Mouse (Mus musculus): Measurements from ENCODE around the gene Ddx19a.
"Not testable (repeated sequence)": the region's sequence is repeated elsewhere in the genome, so short reads cannot be mapped to it uniquely, and the experiment has no call there.

Ddx19a gene

DNA sequence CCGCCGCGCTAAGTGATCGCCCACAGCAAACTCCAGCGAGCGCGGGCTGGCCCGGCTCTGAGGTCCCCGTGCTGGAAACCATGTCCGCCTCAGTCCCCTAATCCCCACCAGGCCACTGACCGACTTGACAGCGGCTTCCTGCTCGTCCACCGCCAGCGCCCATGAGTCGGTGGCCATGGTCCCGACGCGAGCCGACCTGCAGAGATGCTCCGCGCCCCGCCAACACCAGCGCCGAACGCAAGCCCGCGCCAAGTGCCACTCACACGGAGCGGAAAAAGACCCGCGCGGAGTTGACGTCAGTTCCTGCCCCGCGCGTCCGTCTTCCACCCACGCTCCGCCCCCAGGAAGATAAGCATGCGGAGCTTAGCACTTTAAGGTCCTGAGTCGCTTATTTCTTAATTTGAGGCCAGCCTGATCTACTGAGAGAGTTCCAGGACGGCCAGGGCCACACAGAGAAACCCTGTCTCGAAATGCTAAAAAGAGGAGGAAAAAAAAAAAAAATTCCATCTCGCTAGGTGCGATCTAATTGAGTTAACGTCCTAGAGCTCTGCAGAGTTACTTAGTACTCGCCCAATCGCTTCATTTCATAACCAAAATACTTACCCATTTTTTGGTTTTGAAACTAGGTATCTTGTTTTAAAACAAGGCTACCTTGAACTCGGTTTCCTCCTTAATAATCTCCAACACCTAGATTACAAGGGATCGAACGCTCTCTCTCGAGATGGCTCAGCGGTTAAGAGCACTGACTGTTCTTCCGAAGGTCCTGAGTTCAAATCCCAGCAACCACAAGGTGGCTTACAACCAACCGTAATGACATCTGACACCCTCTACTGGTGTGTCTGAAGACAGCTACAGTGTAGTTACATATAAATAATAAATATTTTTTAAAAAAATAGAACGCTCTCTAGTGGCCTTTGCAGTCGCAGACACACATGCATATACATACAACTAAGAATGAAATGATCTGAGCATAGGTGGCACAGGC is at the start of gene Ddx19a:
Ddx19a (minus strand) TSS at position 254 of the 985 bp plus-strand sequence.
- peak; percentile 92 for DNase-seq

GRCm38 (mm10) chr8:111044003-111044734 is 46.6 kb upstream of the Ddx19a start:
- peak; percentile 39 for DNase-seq

DNA sequence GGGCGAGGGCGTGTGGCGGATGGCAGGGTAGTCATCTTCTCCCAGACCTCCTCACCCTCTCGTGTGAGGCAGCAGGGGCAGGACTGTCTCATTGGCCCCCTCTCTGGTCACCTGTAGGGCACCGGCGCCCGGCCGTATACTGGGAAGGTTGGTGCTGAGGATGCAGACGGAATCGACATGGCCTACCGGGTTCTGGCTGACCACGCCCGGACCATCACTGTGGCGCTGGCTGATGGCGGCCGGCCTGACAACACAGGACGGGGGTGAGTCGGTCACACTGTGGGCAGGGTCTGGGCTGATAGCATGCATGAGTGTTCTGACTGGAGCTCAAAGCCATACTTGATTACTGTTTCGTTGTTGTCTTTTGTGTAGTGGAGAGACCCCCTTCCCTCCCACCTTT is 44.9 kb upstream of the Ddx19a start:
- no peak for DNase-seq

- no peak for DNase-seq
These were observed 39.0 kb upstream of the Ddx19a start for GRCm38 (mm10) chr8:111036591-111036990.

GRCm38 (mm10) chr8:111034276-111034675 is 36.7 kb upstream of the Ddx19a start:
- peak; percentile 66 for DNase-seq

DNA sequence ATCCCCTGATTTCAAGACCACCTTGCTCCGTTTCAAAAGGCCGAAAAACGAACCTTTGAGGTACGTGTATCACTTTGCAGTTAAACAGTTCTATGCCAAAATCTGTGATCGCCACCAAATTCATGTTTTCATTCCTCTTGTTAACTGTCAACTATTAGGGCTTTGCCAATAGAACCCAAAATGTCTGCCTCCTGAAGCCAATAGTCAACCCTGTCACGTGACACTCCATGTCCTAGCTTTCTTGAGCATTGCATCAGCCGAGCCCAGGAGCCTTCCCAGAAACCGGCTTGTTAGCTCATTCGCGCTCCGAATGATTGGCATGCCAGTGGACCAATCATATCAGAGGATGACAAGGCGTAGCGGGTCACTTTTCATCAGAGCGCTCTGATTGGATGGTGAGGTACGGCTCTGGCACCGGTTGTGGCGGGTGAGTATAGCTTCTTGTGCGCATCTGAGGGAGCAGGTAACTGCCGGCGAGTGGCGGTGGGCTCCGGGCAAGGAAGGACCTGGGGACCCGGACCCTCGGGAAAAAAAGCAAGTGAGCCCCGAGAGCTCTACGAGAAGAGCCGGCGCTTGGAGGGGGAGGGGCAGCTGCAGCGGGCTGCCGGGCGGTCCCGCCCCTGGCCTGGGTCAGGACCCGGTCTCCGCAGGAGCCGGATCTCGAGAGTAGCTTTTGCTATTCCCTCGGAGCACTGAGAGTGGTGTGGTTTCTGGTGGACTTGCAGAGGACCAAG is 36.0 kb upstream of the Ddx19a start:
- DNase-seq: peak; percentile 89

GRCm38 (mm10) chr8:111032916-111033315 is 35.3 kb upstream of the Ddx19a start, which contains the start of gene Aars:
TSS of gene Aars (plus strand) at chr8:111033144.
- no peak for DNase-seq

DNA sequence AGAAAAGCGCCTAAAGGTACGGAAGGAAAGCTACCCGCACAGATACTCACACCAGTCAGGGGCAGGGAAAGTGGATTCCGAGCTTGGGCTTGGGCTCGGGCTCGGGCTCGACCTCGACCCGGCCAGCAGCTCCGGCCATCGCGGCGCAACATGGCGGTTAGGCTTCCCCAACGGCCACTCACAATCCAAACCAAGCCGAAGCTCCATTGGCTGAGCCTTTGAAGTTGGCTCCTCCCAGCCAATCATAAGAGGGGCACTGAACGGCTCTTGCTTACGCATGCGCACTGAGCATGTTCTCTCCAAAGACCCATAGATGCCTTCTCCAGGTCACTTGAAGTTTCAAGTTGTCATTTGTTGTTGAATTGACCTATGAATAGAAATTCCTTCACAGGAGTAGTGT is 34.0 kb upstream of the Ddx19a start, which contains the start of gene Ddx19b:
Ddx19b (minus strand) TSS at position 180 of the 400 bp plus-strand sequence.
- no peak for DNase-seq

DNA sequence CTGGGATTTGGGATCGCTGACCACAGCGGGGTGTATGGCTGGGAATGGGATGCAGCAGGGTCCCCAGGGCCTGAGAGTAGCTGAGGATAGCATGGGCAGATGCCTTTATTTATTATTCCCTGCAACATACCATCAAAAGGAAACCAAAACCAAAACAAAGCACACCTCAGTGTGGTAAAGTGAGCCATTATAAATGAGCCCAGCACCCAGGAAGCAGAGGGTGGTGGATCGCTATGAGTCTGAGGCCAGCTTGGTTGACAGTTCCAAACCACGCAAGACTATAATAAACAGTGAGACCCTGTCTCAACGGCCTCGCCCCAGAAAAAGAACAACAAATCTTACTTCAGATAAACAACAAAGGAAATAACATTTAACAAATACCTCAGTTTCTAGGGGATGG is 32.4 kb upstream of the Ddx19a start:
- DNase-seq: no peak

- no peak for DNase-seq
These were observed 32.0 kb upstream of the Ddx19a start for GRCm38 (mm10) chr8:111029589-111029988.

- DNase-seq: peak; percentile 83
These were observed 29.9 kb upstream of the Ddx19a start for GRCm38 (mm10) chr8:111027391-111027937.

DNA sequence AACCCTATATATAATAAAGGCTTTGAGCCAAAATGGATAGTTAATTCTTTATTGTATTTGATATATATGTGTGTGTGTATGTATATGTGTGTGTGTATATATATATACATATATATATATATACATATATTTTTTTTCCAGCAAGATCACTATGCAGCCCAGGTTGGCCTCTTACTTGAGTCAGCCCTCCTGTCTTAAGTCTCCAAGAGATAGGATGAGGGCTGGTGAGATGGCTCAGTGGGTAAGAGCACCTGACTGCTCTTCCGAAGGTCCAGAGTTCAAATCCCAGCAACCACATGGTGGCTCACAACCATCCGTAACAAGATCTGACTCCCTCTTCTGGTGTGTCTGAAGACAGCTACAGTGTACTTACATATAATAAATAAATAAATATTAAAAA is 29.0 kb upstream of the Ddx19a start:
- not testable (repeated sequence) for DNase-seq

DNA sequence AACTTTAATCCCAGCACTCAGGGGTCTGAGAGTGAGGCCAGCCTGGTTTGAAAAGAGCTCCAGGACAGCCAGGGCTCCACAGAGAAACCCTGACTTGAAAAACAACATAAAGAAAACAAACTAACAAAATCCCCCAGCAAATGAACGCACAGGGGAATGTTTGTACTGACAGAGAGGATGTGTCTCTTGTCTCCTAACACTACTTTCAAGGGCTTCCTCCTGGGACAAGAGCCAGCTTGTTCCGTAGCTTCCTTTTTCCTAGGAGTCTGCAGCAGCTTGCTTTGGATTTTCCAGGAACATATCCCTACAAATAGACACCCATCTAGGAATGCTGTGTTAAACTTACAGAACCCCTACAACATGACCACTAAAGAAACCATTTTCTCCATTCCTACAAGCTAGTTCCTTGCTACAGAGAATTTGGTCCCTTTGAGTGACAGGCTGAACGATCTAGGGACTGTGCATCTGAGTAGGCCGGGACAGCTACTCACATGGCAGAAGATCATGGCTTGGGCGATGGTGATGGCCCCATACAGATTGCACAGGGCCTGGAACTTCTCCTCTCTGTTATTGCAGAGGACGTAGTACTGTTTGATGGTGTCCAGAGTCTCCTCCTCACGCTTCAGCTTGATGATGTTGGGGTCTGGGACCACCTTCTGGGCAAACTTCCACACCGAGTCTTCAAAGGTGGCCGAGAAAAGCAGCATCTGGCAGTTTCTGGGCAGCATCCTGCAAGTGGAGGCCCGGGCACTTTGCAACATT is 12.8 kb upstream of the Ddx19a start:
- DNase-seq: not testable (repeated sequence)

DNA sequence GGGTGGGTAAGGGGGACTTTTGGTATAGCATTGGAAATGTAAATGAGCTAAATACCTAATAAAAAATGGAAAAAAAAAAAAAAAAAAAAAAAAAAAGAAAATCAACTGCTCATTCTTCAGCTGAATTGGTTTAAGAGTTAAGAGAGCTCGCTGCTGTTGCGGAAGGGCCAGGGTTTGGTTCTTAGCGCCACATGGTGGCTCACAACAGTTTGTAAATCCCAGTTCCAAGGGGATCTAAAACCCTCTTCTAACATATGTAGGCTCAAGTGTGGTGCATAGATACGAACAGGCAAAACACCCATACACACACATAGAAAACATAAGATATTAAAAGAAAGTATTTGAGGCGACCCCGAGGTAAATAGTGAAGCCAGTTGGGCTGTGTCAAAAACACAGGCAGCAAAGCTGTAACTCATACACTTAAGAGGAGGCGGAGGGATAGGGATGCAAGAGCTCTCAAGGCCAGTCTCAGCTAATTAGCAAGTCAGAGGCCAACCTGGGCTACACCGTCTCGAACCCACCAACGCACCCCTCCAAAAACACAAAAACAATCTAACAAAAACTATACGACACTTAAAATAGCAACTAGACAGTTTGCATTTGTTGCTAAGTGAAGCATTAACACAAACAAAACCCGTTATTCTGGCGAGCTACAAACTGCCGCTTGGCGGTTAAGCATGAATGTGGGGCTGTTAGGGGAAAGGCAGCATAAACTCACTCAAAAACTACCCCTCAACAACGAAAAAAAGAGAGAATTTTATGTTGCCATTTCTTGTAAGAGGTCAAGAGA is 764 bp downstream of the Ddx19a start:
- no peak for DNase-seq

DNA sequence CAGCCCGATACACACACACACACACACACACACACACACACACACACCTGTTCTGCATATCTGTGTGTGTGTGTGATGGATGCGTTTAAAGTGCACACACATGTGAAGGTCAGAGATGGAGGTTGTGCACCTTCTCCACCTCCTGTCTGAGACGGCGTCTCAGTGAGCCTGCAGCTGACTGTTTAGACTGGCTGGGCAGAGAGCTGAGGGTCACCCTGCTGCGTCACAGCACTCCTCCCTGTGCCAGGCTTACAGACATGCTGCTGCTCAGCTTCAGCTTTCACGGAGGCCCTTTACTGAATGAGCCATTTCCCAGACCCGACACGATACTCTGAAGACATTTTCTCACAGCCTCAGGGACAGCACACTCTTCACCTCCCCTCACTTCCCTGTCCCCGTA is 7.6 kb downstream of the Ddx19a start:
- DNase-seq: no peak

DNA sequence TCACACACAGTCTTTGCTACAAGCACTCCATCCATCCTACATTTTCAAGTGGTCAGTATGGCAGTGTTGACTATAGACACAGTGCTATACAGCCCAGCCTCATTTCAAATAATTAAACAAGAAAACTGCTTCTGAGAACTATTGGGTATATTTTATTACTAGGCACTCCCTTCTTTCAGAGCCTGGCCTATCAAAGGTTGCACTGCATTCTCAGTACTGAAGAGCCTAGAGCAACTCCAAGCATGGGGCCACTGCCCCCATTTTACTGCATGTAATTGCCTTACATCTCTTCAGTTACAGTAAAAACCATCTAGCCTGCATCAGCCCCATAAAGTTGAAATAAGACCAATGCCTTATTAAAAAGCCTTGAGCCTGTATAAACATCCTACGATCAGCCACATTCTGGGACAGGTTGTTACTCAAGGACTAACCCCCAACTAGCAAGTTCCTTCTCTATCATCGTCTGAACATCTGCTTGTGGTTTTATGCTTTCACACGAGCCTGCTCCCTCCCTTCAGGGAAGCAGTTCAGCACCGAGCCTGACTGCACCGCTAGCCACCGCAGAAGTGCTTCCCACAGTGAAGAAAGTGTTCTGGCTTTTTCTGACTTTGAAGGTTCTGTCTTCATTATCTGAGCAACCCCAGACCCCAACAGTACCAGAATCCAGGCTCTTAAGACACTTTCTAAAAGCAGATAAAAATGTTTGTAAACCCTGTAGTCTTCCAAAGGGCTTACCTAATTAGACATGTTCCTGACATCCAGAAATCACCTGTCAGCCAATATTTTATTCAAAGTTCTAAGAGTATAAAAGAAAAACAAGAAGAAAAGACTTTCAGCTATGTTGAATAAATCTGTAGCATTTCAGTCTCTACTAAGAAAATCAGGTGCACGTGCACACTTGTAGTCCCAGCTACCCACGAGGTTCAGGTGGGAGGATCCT is 9.5 kb downstream of the Ddx19a start:
- peak; percentile 60 for DNase-seq

DNA sequence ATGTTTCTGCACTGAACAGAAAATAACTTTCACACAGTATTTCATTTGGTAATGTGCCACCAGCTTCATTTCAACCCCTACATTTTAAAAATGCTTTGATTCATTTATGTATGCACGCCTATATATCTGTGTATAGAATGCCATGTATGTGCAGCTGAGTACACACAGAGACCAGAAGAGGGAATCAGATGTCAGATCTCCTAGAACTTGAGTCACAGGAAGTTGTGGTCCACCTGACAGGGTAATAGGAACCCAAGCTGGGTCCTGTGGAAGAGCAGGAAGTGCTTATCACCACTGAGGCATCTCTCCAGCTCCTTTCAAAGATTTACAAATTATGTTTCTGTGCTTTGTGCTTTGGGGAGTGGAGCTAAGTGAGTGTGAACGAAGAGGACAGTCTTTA is 16.3 kb downstream of the Ddx19a start:
- no peak for DNase-seq

DNA sequence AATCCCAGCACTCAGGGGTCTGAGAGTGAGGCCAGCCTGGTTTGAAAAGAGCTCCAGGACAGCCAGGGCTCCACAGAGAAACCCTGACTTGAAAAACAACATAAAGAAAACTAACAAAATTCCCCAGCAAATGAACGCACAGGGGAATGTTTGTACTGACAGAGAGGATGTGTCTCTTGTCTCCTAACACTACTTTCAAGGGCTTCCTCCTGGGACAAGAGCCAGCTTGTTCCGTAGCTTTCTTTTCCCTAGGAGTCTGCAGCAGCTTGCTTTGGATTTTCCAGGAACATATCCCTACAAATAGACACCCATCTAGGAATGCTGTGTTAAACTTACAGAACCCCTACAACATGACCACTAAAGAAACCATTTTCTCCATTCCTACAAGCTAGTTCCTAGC is 19.6 kb downstream of the Ddx19a start:
- not testable (repeated sequence) for DNase-seq

DNA sequence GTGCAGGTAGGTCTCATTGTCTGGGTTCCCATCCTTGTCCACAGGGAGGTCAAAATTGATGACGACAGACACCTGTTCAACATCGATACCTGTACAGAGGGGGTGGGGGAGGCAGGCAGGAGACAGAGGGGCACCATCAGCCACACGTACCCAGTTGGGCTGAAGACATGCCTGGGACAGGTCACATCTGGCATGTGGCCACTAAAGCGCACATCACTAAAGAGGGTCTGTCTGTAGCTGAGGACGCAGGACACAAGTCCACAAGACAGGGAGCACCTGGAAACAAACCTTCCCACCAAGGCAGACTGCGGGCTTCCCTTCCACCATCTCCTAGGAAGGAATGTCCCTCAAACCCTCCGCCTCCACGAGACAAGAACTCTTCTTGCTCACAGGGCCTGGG is 21.1 kb downstream of the Ddx19a start:
- not testable (repeated sequence) for DNase-seq
